Mouse (Mus musculus): ENCODE data around the gene Rgl2.
"Not testable (repeated sequence)": the region's sequence is repeated elsewhere in the genome, so short reads cannot be mapped to it uniquely, and the experiment has no call there.

The Rgl2 gene

DNA sequence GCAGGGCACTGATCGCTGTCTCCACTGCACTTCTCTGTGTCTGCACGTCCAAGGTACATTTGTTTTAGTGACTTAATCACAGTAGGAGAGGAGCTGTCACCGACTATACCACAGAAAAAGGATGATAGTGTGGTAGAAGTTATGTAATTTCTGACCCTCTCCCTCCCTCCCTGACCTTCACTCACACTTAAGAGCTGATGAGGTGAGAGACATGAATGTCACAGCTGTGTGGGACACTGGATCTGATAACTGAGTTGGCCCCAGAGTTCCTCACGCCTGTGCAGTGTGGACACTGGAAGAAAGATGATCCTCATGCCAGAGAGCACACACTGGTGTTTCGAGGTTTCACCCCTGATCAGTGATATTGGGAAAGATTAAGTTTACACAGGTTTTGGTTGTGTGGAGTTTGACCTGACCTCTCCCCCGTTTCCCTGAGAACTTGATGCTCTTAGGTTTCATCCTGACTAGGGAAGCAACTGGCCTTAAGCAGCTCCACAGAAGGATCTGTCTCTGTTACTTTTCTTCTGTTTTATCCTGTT is 50.2 kb downstream of the Rgl2 start:
- H3K36me3 ChIP-seq (ENCODE audit: insufficient read depth, low read length), result no peaks in the 10 kb centered on the region
- H3K4me3 ChIP-seq (replicated peaks; ENCODE audit: low read length), result 0 out of 2 replicates have a peak overlapping the region, but pooled peaks have one; percentile 85
- H3K4me1 ChIP-seq (replicated peaks; ENCODE audit: low read depth, low read length), result peaks cover 50% of the 10 kb centered on the region
- H3K9me3 ChIP-seq (ENCODE audit: low read length), result no peaks in the 10 kb centered on the region
- TF ChIP-seq CTCF (conservative IDR thresholded peaks at IDR 0.05; ENCODE audit: low read length), result no peak
- TF ChIP-seq NANOG (IDR thresholded peaks at IDR 0.05; ENCODE audit: borderline replicate concordance, low read length), result no peak
- no peak for TF ChIP-seq POU5F1 (IDR thresholded peaks at IDR 0.05; ENCODE audit: borderline replicate concordance, low read length)
- peaks cover 29% of the 10 kb centered on the region for H3K27me3 ChIP-seq (ENCODE audit: insufficient read depth, low read length)

DNA sequence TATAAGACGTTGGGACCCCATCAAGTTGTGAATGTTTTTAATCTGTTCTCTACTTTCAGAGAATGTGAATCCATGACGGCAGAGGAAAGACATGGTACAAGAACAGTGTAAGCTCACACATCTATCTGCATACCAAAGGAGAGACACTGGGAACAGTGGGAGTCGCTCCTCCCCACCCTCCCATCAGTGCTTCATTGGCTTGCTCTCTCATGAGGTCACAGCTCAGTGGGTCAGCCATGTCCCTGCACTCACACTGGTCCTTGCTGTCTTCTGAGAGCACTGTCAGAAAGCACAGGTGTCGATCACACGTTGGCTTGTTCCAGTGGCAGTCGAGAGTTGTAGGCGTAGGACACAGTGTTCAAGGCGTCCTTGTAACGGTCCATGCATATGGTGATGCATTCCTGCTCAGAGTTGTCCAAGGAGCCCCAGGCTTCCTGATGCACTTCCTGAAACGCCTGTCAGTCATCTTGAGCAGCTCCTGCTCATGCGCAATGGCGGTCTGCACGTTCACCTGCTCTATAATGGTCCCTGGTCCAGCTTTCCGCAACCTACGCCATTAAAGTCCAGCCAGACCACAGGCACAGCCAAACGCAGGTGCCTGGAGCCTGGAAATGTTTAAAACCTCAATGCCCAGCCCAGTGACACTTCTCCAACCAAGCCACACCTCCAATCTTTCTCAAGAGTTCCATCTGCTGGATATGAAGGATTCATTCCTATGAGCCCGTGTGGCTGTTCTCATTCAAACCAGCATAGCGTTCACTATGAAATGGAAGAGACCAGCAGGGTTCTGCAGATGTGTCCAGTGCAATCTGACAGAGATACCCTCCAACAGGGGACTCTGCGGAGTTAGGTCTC is 51.1 kb downstream of the Rgl2 start:
- TF ChIP-seq NANOG (IDR thresholded peaks at IDR 0.05; ENCODE audit: borderline replicate concordance, low read length) (no peak), CTCF (conservative IDR thresholded peaks at IDR 0.05; ENCODE audit: low read length) (no peak), POU5F1 (IDR thresholded peaks at IDR 0.05; ENCODE audit: borderline replicate concordance, low read length) (no peak)
- peak overlapping the region; percentile 85 for H3K4me3 ChIP-seq (replicated peaks; ENCODE audit: low read length)
- peaks cover 29% of the 10 kb centered on the region for H3K27me3 ChIP-seq (ENCODE audit: insufficient read depth, low read length)
- H3K36me3 ChIP-seq (ENCODE audit: insufficient read depth, low read length), result no peaks in the 10 kb centered on the region
- H3K4me1 ChIP-seq (replicated peaks; ENCODE audit: low read depth, low read length), result peaks cover 53% of the 10 kb centered on the region
- H3K9me3 ChIP-seq (ENCODE audit: low read length), result no peaks in the 10 kb centered on the region

DNA sequence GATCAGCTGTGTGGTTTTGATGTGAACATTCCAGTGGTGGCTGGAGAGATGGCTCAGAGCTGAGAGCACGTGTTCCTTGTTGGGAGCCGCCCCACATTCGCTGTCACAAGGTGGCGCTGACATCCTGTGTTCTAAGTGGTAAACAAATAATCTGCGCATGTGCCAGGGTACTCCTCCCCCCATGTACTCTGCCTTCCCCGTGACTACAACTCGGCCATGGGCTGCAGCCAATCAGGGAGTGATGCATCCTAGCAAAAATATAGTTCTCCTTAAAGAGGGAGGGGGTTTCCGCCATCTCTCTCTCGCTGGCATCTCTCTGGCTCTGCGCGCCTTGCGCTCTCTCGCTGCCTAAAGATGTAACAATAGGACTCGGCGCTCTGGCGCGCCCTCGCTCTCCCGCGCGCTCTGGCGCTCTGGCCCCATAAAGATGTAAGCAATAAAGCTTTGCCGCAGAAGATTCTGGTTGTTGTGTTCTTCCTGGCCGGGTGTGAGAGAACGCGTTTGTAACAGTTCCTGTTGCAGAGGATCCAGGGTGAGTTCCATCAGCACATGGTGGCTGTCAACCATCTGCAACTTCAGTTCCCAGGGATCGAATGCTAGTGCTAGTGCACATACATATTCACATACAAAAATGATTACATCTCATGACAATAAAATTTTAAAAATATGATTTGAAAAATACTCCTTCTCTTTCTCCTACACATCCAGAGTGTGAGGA is 52.0 kb downstream of the Rgl2 start:
- peak; percentile 1; the same call in 1 of the 2 replicates for TF ChIP-seq CTCF (conservative IDR thresholded peaks at IDR 0.05; ENCODE audit: low read length)
- H3K4me3 ChIP-seq (replicated peaks; ENCODE audit: low read length), result peak overlapping the region; percentile 85
- not testable (repeated sequence) for H3K9me3 ChIP-seq (ENCODE audit: low read length); H3K36me3 ChIP-seq (ENCODE audit: insufficient read depth, low read length)
- peaks cover 27% of the 10 kb centered on the region for H3K27me3 ChIP-seq (ENCODE audit: insufficient read depth, low read length)
- H3K4me1 ChIP-seq (replicated peaks; ENCODE audit: low read depth, low read length), result peaks cover 54% of the 10 kb centered on the region

DNA sequence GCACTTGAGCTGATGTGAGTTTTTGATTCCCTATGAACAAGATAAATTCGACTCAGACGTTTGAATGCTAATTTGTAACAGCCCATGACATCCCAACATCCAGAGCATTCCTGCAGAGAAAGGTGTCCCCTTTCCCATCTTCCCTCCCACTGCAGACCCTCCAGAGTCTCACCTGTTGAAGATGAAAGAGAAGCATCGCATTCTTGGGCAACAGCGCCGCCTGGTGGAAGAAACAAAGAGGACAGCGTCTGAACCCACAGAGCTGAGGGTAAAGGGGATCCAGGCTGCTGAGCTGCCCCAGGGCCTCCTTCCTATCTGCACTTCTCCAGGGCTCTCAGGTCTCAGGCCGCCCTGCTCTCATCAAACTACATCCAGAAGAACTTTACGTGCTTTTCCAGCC is 52.8 kb downstream of the Rgl2 start:
- not testable (repeated sequence) for H3K9me3 ChIP-seq (ENCODE audit: low read length); H3K36me3 ChIP-seq (ENCODE audit: insufficient read depth, low read length)
- peaks cover 51% of the 10 kb centered on the region for H3K4me1 ChIP-seq (replicated peaks; ENCODE audit: low read depth, low read length)
- TF ChIP-seq CTCF (conservative IDR thresholded peaks at IDR 0.05; ENCODE audit: low read length), result peak; percentile 92
- H3K4me3 ChIP-seq (replicated peaks; ENCODE audit: low read length), result peak overlapping the region; percentile 85; the same call in 1 of the 2 replicates
- peaks cover 22% of the 10 kb centered on the region for H3K27me3 ChIP-seq (ENCODE audit: insufficient read depth, low read length)
